ENCODE assay signal across 13 mouse cellular contexts in genomic region chr1:186698583-186699338, GRCm38 (mm10). TPM values are rescaled to one million over a fixed set of nuclear protein-coding genes. Genes with fewer than 3 reads are reported as not detected.
DNase-seq lines count a peak whose midpoint lies in the region; ATAC-seq and TF ChIP-seq lines count a peak whose summit lies in the region.
"Had no signal": no experiment of that assay in that cellular context is flagged by ENCODE, and none has a peak within 500 bp of the region (broad histone marks: within the 10 kb centered on the region; RNA-seq: fewer than 3 reads in every experiment).

No protein-coding gene starts in this region.

- DNase-seq in gastrocnemius, adult 2 months: peak; percentile 56
- DNase-seq in gastrocnemius, postnatal 36 days: no peak
- DNase-seq in left cerebral cortex, adult 2 months (ENCODE audit: extremely low spot score in 1 of 2, low spot score in 2 of 2): no peak
- DNase-seq in left cerebral cortex, adult 18-20 months (ENCODE audit: low spot score in 2 of 2): no peak
- DNase-seq in right cerebral cortex, postnatal 4 days: no peak
- DNase-seq: cerebellum, postnatal 10 days had no signal

- ATAC-seq in megakaryocyte, adult 5-6 weeks (ENCODE audit: poor library complexity, severe bottlenecking): no peak
- ATAC-seq: forebrain, embryonic 13.5 days; intestine, embryonic 16.5 days had no signal

- H3K4me1 ChIP-seq in E14TG2a.4 (replicated peaks; ENCODE audit: low read depth, low read length): peaks cover 4% of the 10 kb centered on the region
- H3K4me1 ChIP-seq in bone marrow, adult 2 months (ENCODE audit: control insufficient read depth, insufficient read depth, low read length): no peaks in the 10 kb centered on the region

- H3K27me3 ChIP-seq in E14TG2a.4 (ENCODE audit: insufficient read depth, low read length): peaks cover 15% of the 10 kb centered on the region
- H3K27me3 ChIP-seq: embryonic facial prominence, embryonic 13.5 days had no signal

- WGBS in bone marrow, adult 2 months: 71% methylated on average over 15 of the region's 15 CpGs

- TF ChIP-seq POLR2A in bone marrow, adult 2 months (IDR thresholded peaks at IDR 0.05; ENCODE audit: borderline replicate concordance, control insufficient read depth, low read depth, low read length): no peak

- peak overlapping the region; percentile 62 for H3K27ac ChIP-seq in gastrocnemius, adult 2 months
- no peak overlapping the region for H3K27ac ChIP-seq in left cerebral cortex, adult 2 months
- H3K27ac ChIP-seq in bone marrow, adult 2 months (ENCODE audit: control insufficient read depth, insufficient read depth, low read depth, low read length, poor library complexity): no peak overlapping the region
- H3K27ac ChIP-seq: embryonic facial prominence, embryonic 13.5 days; forebrain, embryonic 13.5 days; midbrain, embryonic 10.5 days had no signal

- no peaks in the 10 kb centered on the region for H3K36me3 ChIP-seq in E14TG2a.4 (ENCODE audit: insufficient read depth, low read length)
- H3K36me3 ChIP-seq: midbrain, embryonic 10.5 days had no signal

- no peak overlapping the region for H3K4me3 ChIP-seq in gastrocnemius, adult 2 months
- no peak overlapping the region for H3K4me3 ChIP-seq in left cerebral cortex, adult 2 months
- H3K4me3 ChIP-seq in E14TG2a.4 (replicated peaks; ENCODE audit: low read length): no peak overlapping the region
- H3K4me3 ChIP-seq in bone marrow, adult 2 months (replicated peaks; ENCODE audit: control insufficient read depth, low read depth, low read length): no peak overlapping the region
- H3K4me3 ChIP-seq: embryonic facial prominence, embryonic 13.5 days; forebrain, embryonic 13.5 days; midbrain, embryonic 10.5 days had no signal

- intact Hi-C loops in gastrocnemius, adult 2 months (cut with DNase I): no loop called here
- intact Hi-C loops in gastrocnemius, postnatal 36 days (cut with DNase I): no loop called here
- intact Hi-C loops in left cerebral cortex, adult 2 months (cut with DNase I): no loop called here

- H3K9me3 ChIP-seq in E14TG2a.4 (ENCODE audit: low read length): no peaks in the 10 kb centered on the region; the same call in 1 of the 2 replicates
- H3K9me3 ChIP-seq: embryonic facial prominence, embryonic 13.5 days; forebrain, embryonic 13.5 days; midbrain, embryonic 10.5 days had no signal

- TF ChIP-seq CTCF in gastrocnemius, adult 2 months (IDR thresholded peaks at IDR 0.05): peak; percentile 54
- TF ChIP-seq CTCF in left cerebral cortex, adult 2 months (IDR thresholded peaks at IDR 0.05): peak; percentile 47
- peak; percentile 84 for TF ChIP-seq CTCF in E14TG2a.4 (conservative IDR thresholded peaks at IDR 0.05; ENCODE audit: low read length)
- TF ChIP-seq CTCF in bone marrow, adult 2 months (IDR thresholded peaks at IDR 0.05; ENCODE audit: control insufficient read depth, insufficient read depth, low read length): peak; percentile 37; the same call in 1 of the 2 replicates

RNA-seq across cellular contexts. Expression of gene Tgfb2, which starts 7.0 kb away (rescaled TPM):
- 10 to 100 TPM in 1 of 2 experiments, 1 to 10 TPM in 1; 6.5 to 14.1 TPM for total RNA-seq in gastrocnemius, adult 2 months (2021)
- 10 to 100 TPM; 10.7 to 11.4 TPM for total RNA-seq in gastrocnemius, postnatal 36 days (2021)
- total RNA-seq in left cerebral cortex, adult 2 months (2021): 1 to 10 TPM; 6.0 to 7.4 TPM
- 1 to 10 TPM; 4.6 to 5.4 TPM for total RNA-seq in left cerebral cortex, adult 18-20 months (2021)
- 0.67 TPM in 1 of 2 replicates, not detected in the other for polyA plus RNA-seq in bone marrow, adult 2 months (2011; ENCODE audit: insufficient read depth, insufficient read length, low replicate concordance, missing spikeins)
- not detected in 2 replicates for total RNA-seq in megakaryocyte, adult 5-6 weeks (2015)
- total RNA-seq in megakaryocyte, adult 5-6 weeks (2017): 0.37 TPM in 1 of 2 replicates, not detected in the other

RNA-seq across cellular contexts. Expression of gene Rrp15, which starts 50.4 kb away (rescaled TPM):
- 10 to 100 TPM; 12.1 to 13.7 TPM for total RNA-seq in gastrocnemius, adult 2 months (2021)
- total RNA-seq in gastrocnemius, postnatal 36 days (2021): 10 to 100 TPM; 10.9 to 12.4 TPM
- total RNA-seq in left cerebral cortex, adult 2 months (2021): 10 to 100 TPM; 13.1 to 15.8 TPM
- total RNA-seq in left cerebral cortex, adult 18-20 months (2021): 10 to 100 TPM; 12.9 to 13.3 TPM
- 10.3 and 21.2 TPM in 2 replicates for polyA plus RNA-seq in bone marrow, adult 2 months (2011; ENCODE audit: insufficient read depth, insufficient read length, low replicate concordance, missing spikeins)
- total RNA-seq in megakaryocyte, adult 5-6 weeks (2015): 12.6 and 15.3 TPM in 2 replicates
- total RNA-seq in megakaryocyte, adult 5-6 weeks (2017): 26.1 and 37.9 TPM in 2 replicates

Comparison
In these comparisons a context has a peak if more than half of its experiments do, and no peak if none do; other contexts are left out.
1. RNA of gene Tgfb2, which starts 7.0 kb away (total RNA-seq): 6.5 to 14.1 TPM in gastrocnemius, adult 2 months, 10.7 to 11.4 TPM in gastrocnemius, postnatal 36 days, 6.0 to 7.4 TPM in left cerebral cortex, adult 2 months and 4.6 to 5.4 TPM in left cerebral cortex, adult 18-20 months; 0.37 TPM in megakaryocyte, adult 5-6 weeks; every median in the first group is over 4 times any median in the second.
2. Peak in every context shown above with its lines, with median percentiles within 50 percentile points of each other: CTCF ChIP-seq.